Mouse (Mus musculus): ENCODE data around the gene Tgif1. TPM values are rescaled to one million over a fixed set of nuclear protein-coding genes. Genes with fewer than 3 reads are reported as not detected.

The Tgif1 gene
- polyA plus RNA-seq, 1 experiment from 2014 or later = 92.4 TPM

DNA sequence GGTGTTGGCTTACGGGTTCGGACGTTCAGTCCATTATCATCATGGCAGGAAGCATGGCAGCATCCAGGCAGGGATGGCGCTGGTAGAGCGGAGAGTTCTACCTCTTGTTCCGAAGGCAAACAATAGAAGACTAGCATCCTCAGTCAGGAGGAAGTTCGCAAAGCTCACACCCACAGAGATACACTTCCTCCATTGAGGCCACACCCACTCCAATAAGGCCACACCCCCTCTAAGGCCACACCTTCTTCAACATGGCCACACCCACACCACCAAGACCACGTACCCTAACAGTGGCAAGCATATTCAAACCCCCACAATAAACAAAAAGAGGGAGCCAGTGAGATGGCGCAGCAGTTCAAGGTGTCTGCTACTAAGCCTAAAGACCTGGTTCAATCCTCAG, 47.5 kb downstream of the Tgif1 start:
- Histone ChIP-seq H3K9me3 (replicated peaks; ENCODE audit: control insufficient read depth, low read length) (no peaks in the 10 kb centered on the region), H3K9ac (replicated peaks; ENCODE audit: low read length) (no peak overlapping the region), H3K36me3 (replicated peaks; ENCODE audit: control insufficient read depth, insufficient read depth, low read depth, low read length) (no peaks in the 10 kb centered on the region), H3K4me3 (ENCODE audit: low read depth, low read length) (no peak overlapping the region), H3K27ac (replicated peaks; ENCODE audit: low read depth, low read length) (no peak overlapping the region), H3K4me1 (ENCODE audit: control insufficient read depth, insufficient read depth, low read length) (no peaks in the 10 kb centered on the region), H3K4me2 (ENCODE audit: low read depth, low read length) (no peak overlapping the region), H3K27me3 (ENCODE audit: control insufficient read depth, insufficient read depth, low read length) (no peaks in the 10 kb centered on the region)
- 94% methylated on average over 9 of the region's 9 CpGs for WGBS
- ATAC-seq (replicated peaks; ENCODE audit: insufficient number of reproducible peaks, low FRiP score, low TSS enrichment, low read depth) (no peak), DNase-seq (ENCODE audit: low spot score) (no peak)

GRCm38 (mm10) chr17:70802022-70802421, 51.3 kb downstream of the Tgif1 start:
- ATAC-seq (replicated peaks; ENCODE audit: insufficient number of reproducible peaks, low FRiP score, low TSS enrichment, low read depth) = no peak
- Histone ChIP-seq H3K27me3 (ENCODE audit: control insufficient read depth, insufficient read depth, low read length) (no peaks in the 10 kb centered on the region), H3K4me1 (ENCODE audit: control insufficient read depth, insufficient read depth, low read length) (no peaks in the 10 kb centered on the region), H3K9me3 (replicated peaks; ENCODE audit: control insufficient read depth, low read length) (no peaks in the 10 kb centered on the region), H3K4me2 (ENCODE audit: low read depth, low read length) (no peak overlapping the region), H3K9ac (replicated peaks; ENCODE audit: low read length) (no peak overlapping the region), H3K4me3 (ENCODE audit: low read depth, low read length) (no peak overlapping the region), H3K36me3 (replicated peaks; ENCODE audit: control insufficient read depth, insufficient read depth, low read depth, low read length) (no peaks in the 10 kb centered on the region), H3K27ac (replicated peaks; ENCODE audit: low read depth, low read length) (no peak overlapping the region)
- WGBS = 79% methylated on average over 14 of the region's 14 CpGs
- no peak for DNase-seq (ENCODE audit: low spot score)

DNA sequence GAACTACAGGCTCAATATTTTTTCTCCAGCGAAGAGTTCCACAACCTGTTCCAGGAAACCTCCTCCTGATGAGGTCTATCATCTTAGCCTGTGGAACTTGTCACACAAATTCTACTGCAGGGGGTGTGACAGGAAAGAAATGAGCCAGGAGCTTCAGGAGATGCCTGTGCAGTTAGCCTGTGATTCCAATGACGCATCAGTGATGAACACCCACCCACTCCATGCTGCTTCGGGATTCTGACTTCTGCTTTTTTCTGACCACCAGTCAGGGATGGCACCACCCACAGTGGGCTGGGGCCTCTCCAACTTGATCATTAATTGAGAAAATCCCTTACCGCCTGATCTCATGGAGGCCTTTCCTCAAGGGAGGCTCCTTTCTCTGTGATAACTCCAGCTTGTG, 54.1 kb downstream of the Tgif1 start:
- Histone ChIP-seq H3K4me1 (ENCODE audit: control insufficient read depth, insufficient read depth, low read length) (no peaks in the 10 kb centered on the region; the same call in 1 of the 2 replicates), H3K4me3 (ENCODE audit: low read depth, low read length) (no peak overlapping the region), H3K36me3 (replicated peaks; ENCODE audit: control insufficient read depth, insufficient read depth, low read depth, low read length) (no peaks in the 10 kb centered on the region), H3K4me2 (ENCODE audit: low read depth, low read length) (no peak overlapping the region), H3K27me3 (ENCODE audit: control insufficient read depth, insufficient read depth, low read length) (no peaks in the 10 kb centered on the region), H3K27ac (replicated peaks; ENCODE audit: low read depth, low read length) (no peak overlapping the region), H3K9ac (replicated peaks; ENCODE audit: low read length) (no peak overlapping the region), H3K9me3 (replicated peaks; ENCODE audit: control insufficient read depth, low read length) (no peaks in the 10 kb centered on the region)
- ATAC-seq (replicated peaks; ENCODE audit: insufficient number of reproducible peaks, low FRiP score, low TSS enrichment, low read depth) = no peak
- WGBS = 72% methylated on average over 4 of the region's 4 CpGs
- no peak for DNase-seq (ENCODE audit: low spot score)

GRCm38 (mm10) chr17:70797773-70798045, 55.6 kb downstream of the Tgif1 start:
- Histone ChIP-seq H3K9ac (replicated peaks; ENCODE audit: low read length) (no peak overlapping the region), H3K36me3 (replicated peaks; ENCODE audit: control insufficient read depth, insufficient read depth, low read depth, low read length) (no peaks in the 10 kb centered on the region), H3K27me3 (ENCODE audit: control insufficient read depth, insufficient read depth, low read length) (no peaks in the 10 kb centered on the region), H3K4me1 (ENCODE audit: control insufficient read depth, insufficient read depth, low read length) (no peaks in the 10 kb centered on the region; the same call in 1 of the 2 replicates), H3K9me3 (replicated peaks; ENCODE audit: control insufficient read depth, low read length) (no peaks in the 10 kb centered on the region), H3K4me2 (ENCODE audit: low read depth, low read length) (no peak overlapping the region), H3K27ac (replicated peaks; ENCODE audit: low read depth, low read length) (no peak overlapping the region), H3K4me3 (ENCODE audit: low read depth, low read length) (no peak overlapping the region)
- 79% methylated on average over 1 of the region's 1 CpGs for WGBS
- DNase-seq (ENCODE audit: low spot score) (no peak), ATAC-seq (replicated peaks; ENCODE audit: insufficient number of reproducible peaks, low FRiP score, low TSS enrichment, low read depth) (no peak)

DNA sequence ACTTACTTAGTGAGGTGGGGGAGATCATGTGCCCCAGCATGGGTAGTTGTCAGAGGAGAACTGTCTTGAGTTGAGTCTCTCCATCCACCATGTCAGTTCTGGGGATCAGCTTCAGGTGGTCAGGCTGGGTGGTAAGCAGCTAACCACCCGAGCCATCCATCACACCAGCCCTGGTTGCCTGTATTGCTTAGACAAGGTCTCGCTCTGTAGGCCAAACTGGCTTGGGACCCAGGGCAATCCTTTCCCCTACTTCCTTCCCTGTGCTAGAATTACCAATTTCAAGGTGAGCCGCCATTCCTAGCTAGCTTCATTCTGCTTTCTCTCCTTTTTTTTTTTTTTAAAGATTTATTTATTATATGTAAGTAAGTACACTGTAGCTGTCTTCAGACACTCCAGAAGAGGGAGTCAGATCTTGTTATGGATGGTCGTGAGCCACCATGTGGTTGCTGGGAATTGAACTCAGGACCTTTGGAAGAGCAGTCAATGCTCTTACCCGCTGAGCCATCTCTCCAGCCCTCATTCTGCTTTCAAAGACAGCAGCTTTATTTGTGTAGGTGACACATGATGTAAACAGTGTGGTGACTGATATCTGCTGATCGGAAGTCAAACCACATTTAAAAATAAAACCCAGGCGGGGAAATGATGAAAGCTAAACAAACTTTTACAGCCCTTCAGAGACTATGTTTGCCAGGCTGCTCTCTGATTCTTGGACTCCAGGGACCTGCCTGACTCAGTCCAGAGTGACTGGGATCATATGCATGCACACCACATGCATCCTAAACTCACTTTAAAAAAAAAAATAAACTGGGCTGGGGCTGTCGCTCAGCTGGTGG, 56.2 kb downstream of the Tgif1 start:
- no peaks in the 10 kb centered on the region for H3K9me3 ChIP-seq (replicated peaks; ENCODE audit: control insufficient read depth, low read length)
- H3K36me3 ChIP-seq (replicated peaks; ENCODE audit: control insufficient read depth, insufficient read depth, low read depth, low read length) = no peaks in the 10 kb centered on the region
- H3K4me2 ChIP-seq (ENCODE audit: low read depth, low read length) = no peak overlapping the region
- H3K9ac ChIP-seq (replicated peaks; ENCODE audit: low read length) = no peak overlapping the region
- no peak overlapping the region for H3K4me3 ChIP-seq (ENCODE audit: low read depth, low read length)
- no peak overlapping the region for H3K27ac ChIP-seq (replicated peaks; ENCODE audit: low read depth, low read length)
- H3K4me1 ChIP-seq (ENCODE audit: control insufficient read depth, insufficient read depth, low read length) = no peaks in the 10 kb centered on the region; the same call in 1 of the 2 replicates
- DNase-seq (ENCODE audit: low spot score) (no peak), ATAC-seq (replicated peaks; ENCODE audit: insufficient number of reproducible peaks, low FRiP score, low TSS enrichment, low read depth) (no peak)
- 77% methylated on average over 8 of the region's 8 CpGs for WGBS
- no peaks in the 10 kb centered on the region for H3K27me3 ChIP-seq (ENCODE audit: control insufficient read depth, insufficient read depth, low read length)

- no peaks in the 10 kb centered on the region for H3K27me3 ChIP-seq (ENCODE audit: control insufficient read depth, insufficient read depth, low read length)
- H3K36me3 ChIP-seq (replicated peaks; ENCODE audit: control insufficient read depth, insufficient read depth, low read depth, low read length) = no peaks in the 10 kb centered on the region
- DNase-seq (ENCODE audit: low spot score) (no peak), ATAC-seq (replicated peaks; ENCODE audit: insufficient number of reproducible peaks, low FRiP score, low TSS enrichment, low read depth) (no peak)
- no peak overlapping the region for H3K27ac ChIP-seq (replicated peaks; ENCODE audit: low read depth, low read length)
- H3K4me1 ChIP-seq (ENCODE audit: control insufficient read depth, insufficient read depth, low read length) = no peaks in the 10 kb centered on the region; the same call in 1 of the 2 replicates
- H3K4me3 ChIP-seq (ENCODE audit: low read depth, low read length) = no peak overlapping the region
- H3K4me2 ChIP-seq (ENCODE audit: low read depth, low read length) = no peak overlapping the region
- H3K9me3 ChIP-seq (replicated peaks; ENCODE audit: control insufficient read depth, low read length) = no peaks in the 10 kb centered on the region
- no peak overlapping the region for H3K9ac ChIP-seq (replicated peaks; ENCODE audit: low read length)
- 62% methylated on average over 4 of the region's 4 CpGs for WGBS
Measured at GRCm38 (mm10) chr17:70795196-70795595, 58.1 kb downstream of the Tgif1 start.

DNA sequence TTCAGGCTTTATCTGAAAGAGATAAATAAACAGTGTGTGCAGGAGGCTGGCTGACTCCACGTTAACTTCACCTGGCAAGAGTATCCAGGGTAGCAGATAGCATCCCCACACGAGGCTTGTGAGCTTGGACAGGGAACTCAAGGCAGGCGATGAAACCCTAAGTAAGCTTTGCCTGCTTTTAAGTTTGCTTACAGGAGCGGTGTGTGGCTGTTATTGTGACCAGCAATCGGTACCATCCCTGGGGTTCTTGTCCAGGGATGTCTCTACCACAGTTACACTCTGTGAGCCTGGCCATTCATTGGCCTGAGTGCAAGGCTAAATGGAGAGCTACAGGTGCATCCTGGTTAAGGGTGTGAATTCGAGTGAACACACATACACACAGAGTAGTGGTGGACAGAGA, 58.6 kb downstream of the Tgif1 start:
- ATAC-seq (replicated peaks; ENCODE audit: insufficient number of reproducible peaks, low FRiP score, low TSS enrichment, low read depth) (no peak), DNase-seq (ENCODE audit: low spot score) (no peak)

DNA sequence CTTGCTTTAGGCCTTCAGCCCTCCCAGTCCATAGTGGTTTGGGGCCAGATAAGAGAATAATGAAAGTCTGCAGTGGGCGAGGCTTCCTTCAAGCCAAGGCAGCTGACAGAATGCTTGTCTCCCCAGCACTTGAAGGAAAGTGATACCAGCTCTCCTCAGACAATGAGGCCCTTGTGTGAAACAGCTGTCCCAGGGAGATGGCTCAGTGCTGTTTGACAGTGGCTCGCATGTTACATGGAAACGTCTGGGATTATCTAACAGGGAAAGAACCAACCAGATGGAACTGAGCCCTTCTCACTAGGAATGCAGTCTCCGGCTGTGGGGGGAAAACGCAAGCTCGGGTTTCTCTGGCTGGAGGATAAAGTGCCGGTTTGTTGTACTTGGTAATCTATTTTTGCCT, 59.1 kb downstream of the Tgif1 start:
- H3K27ac ChIP-seq (replicated peaks; ENCODE audit: low read depth, low read length) = peak overlapping the region; percentile 59; the same call in 1 of the 2 replicates
- H3K9me3 ChIP-seq (replicated peaks; ENCODE audit: control insufficient read depth, low read length) = no peaks in the 10 kb centered on the region
- no peak overlapping the region for H3K4me2 ChIP-seq (ENCODE audit: low read depth, low read length)
- H3K4me3 ChIP-seq (ENCODE audit: low read depth, low read length) = no peak overlapping the region
- H3K27me3 ChIP-seq (ENCODE audit: control insufficient read depth, insufficient read depth, low read length) = no peaks in the 10 kb centered on the region
- H3K4me1 ChIP-seq (ENCODE audit: control insufficient read depth, insufficient read depth, low read length) = no peaks in the 10 kb centered on the region; the same call in 1 of the 2 replicates
- peak; percentile 90 for ATAC-seq (replicated peaks; ENCODE audit: insufficient number of reproducible peaks, low FRiP score, low TSS enrichment, low read depth)
- peak; percentile 74 for DNase-seq (ENCODE audit: low spot score)
- no peak overlapping the region for H3K9ac ChIP-seq (replicated peaks; ENCODE audit: low read length)
- H3K36me3 ChIP-seq (replicated peaks; ENCODE audit: control insufficient read depth, insufficient read depth, low read depth, low read length) = no peaks in the 10 kb centered on the region
- WGBS = under 1% methylated on average over 7 of the region's 7 CpGs

More for the DNA sequence above, 58.6 kb downstream of the Tgif1 start:
- Histone ChIP-seq H3K27ac (replicated peaks; ENCODE audit: low read depth, low read length) (peak overlapping the region; percentile 61; the same call in 1 of the 2 replicates), H3K4me1 (ENCODE audit: control insufficient read depth, insufficient read depth, low read length) (no peaks in the 10 kb centered on the region; the same call in 1 of the 2 replicates), H3K9ac (replicated peaks; ENCODE audit: low read length) (0 out of 2 replicates have a peak overlapping the region, but pooled peaks have one; percentile 11), H3K36me3 (replicated peaks; ENCODE audit: control insufficient read depth, insufficient read depth, low read depth, low read length) (no peaks in the 10 kb centered on the region), H3K27me3 (ENCODE audit: control insufficient read depth, insufficient read depth, low read length) (no peaks in the 10 kb centered on the region), H3K9me3 (replicated peaks; ENCODE audit: control insufficient read depth, low read length) (no peaks in the 10 kb centered on the region), H3K4me3 (ENCODE audit: low read depth, low read length) (no peak overlapping the region), H3K4me2 (ENCODE audit: low read depth, low read length) (no peak overlapping the region)
- 40% methylated on average over 6 of the region's 6 CpGs for WGBS
